Mouse (Mus musculus) naive thymus-derived CD4-positive, alpha-beta T cell, adult 2 months (primary cell): ENCODE measurements at regions not wholly inside any gene's neighbourhood (a gene's known extent, or its start where the extent isn't known, plus 50 kb on each side); places are given as distances from the start of the nearest gene placed in this dataset.

ENCODE experiments used
- DNase-seq: peaks from one replicate; pipeline ENCODE4 v3.0.0-alpha.2; 2011; ENCODE audit warnings: low read depth

DNA sequence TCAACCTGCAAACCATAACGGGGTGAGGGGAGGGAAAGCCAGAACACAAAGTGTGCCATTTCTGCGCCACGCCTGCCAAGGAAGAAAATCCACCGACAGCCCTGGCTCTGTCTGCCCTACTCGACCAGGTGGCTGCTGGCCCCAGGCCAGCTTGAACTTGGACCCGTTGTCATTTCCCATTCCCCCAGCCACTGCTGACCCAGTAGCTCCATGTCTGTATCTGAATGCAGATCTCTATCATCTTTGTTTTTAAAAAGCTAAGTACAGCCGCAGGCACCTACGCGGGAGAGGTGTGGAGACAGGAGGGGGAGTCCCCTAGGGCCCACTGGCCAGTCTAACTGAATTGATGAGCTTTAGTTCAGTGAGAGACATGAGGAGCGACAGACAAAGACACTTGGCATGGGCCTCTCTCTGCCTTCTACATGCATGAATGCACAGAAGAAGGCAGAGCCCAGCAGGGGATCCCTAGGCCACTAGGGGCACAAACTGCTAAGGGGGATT is 439.1 kb downstream of the Prdm2 start:
- DNase-seq, result no peak

DNA sequence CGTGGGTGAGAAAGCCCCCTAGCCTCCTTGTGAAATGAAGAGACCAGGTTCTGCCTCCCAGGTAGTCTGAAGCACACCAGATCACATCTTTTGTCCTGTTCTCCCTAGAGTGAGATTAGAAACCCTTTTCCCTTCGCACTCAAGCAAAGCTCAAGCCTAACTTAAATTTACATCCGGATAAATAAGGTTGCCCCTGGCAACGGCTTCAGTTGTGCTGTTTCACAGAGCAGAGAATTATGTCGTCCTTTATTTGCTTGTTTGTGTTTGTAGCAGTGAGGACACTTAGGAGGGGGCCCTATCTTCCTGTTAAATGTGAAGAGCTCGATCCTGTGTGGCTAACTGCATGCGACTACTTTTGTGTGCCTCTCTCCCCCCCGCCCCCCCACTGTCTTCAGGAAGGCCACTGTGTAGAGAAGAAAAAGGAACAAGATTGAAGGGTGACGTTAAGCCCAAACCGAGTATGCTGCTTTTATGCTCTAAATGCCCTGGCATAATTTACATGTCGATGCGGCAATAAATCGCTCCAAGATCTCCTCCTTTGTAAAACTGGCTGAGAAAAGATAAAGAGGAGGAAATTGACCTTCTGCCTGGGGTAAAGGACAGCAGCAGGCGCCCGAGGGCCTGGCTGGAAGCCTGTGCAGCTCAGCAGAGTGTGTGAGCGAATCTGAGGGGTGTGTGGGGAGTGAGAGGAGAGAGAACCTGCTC is 439.9 kb downstream of the Prdm2 start:
- no peak for DNase-seq

DNA sequence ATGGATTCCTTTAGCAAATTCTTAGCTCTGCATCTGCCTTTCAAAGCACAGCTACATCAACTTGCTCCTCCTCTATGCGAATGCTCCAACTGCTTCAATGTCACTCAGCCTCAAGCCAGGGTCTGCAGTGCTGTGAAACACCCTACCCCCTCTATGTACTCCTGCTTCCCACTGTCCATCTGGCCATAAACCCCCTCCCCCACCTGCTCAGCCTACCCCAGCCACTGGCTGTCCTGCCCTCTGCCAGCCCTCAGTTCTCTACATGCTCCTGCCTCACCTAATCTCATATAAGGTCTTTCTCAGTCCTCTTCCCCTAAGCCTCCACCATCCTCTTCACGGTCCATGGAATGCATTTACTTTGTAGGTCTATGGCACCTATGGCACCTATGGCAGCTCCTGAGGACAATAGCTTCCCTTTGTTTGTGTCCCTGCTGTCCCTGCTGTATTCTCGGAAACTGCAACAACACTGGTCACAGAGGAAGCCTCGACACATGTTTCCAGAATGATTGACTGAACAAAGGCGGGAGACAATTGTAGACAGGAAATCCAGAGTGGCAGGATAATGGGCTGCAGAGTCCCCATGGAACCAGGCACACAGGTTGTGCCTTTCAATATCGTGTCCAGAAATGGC is 441.2 kb downstream of the Prdm2 start:
- no peak for DNase-seq

DNA sequence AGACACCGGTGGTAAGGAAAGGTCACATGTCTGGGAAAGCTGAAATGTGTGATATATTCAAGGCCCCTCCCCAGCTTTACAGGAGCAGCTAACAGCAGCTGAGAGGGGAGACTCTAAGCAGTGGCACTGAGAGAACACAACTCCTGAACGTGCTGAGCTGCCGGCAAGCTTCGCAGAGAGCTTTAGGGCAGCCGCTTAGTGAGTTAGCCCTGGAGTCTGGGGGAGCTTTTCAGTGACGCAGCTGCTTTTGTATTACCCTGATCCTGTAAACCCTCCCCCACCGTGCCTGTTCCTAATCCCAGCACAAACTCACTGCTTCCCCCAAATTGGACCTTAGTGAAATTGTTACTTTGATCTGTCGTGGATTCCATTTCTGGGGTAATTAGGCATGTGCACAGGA is 442.6 kb downstream of the Prdm2 start:
- no peak for DNase-seq

DNA sequence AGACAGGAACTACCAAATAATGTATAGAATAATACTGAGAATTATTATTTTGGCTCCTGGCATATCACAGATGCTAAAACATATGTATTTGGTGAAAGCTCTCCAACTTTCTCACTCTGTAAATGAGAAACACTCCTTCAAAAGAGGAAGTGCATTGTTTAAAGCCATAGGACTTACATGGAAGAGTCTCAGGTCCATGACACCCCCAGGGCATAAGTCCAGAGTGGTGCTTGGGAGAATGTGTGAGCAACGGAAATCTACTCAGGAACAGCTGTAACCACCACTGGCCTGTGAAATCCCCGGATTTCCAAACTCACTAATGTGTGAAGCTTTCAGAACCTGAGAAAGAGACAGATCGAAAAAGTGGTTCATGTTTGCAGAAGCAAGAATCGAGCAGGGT is 445.1 kb downstream of the Prdm2 start:
- no peak for DNase-seq

DNA sequence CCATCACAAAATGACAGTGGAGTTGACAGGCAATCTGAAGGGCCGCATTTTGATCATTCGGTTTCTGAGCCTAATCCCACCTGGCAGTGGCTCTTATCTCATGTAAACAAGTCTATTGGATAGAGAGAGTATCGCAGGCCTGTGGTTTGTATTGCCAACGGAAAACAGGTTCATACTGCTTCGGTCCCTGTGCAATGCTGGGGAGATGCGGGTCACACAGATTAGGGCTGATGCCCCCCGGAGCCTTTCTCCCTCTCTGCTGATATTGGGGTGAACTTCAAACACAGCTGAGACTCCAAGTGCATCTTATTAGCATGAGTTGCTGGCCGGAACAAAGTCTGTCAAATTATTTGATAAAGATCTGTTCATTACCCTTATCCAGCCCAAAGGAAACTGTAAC is 451.2 kb downstream of the Prdm2 start:
- DNase-seq, result no peak

DNA sequence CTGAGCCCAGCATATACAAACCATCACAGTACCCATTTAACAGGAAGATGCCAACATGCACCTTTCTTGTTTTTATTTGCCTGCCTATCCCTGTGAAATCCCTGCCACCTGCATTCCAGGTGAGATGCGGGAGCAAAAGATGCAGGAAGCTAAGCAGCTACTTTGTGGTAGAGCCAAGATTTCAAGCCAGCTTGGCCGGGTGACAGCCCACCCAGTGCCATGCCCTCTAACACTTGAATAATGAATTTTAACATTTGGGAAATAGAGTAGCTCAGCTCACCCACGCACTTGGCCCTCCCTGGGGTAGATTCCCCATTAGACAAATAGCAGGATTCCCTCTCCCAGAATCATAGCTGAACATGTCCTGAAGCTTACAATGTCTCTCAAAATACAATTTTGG is 454.7 kb downstream of the Prdm2 start:
- DNase-seq, result no peak

DNA sequence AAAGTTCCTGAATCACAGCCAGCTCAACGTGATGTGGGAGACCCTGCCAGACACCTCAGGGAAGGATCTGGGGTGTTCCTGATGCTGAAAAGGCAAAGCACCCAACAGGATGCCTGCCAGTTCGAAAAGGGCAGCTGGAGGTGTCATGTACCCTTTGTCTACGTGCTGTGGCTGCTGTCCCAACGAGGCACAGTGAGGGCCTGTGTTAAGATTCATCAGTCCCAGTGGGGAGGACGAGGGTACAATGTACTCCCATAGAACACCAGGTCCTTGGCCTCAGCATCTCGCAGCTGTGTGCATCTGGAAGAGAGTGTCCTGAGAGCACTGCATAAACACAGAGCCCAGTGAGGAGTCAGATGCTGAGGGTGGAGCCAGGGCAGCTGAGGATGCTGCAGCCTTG is 456.5 kb downstream of the Prdm2 start:
- no peak for DNase-seq

DNA sequence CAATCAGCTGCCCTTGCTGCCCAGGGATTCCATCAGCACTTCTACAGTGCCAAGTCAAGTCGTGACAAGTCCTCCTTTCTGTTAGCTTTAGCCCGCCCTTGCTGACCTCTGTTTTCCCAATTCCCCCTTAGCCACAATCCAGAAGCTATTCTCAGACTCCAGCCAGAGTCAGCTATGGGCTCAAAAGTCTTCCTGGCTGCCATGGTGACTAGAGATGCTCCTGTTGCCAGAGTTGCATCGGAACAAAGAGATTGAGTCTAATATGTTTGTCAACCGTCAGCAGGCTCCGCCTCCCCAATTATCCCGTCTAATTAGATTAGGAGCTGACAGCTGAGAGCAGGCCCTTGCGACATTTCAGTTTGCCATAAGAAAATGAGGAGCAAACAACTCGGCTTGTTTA is 462.9 kb downstream of the Prdm2 start:
- no peak for DNase-seq

DNA sequence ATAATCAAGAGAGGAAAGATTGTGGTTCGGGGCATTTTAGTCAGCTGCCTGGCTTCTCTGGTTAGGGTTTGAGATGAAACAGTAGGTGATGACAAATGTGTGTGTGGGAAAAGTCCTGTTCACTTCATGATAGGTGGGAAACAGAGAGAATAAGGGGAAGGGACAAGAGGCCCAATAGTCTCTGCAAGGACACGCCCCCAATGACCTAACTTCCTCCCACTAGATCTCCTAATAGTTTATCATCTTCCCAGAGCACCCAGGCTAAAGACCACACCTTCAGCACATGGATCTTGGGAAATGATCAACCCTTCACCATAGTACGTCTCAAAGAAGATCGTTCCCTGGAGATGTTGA is 484.3 kb upstream of the Kazn start:
- DNase-seq, result no peak

DNA sequence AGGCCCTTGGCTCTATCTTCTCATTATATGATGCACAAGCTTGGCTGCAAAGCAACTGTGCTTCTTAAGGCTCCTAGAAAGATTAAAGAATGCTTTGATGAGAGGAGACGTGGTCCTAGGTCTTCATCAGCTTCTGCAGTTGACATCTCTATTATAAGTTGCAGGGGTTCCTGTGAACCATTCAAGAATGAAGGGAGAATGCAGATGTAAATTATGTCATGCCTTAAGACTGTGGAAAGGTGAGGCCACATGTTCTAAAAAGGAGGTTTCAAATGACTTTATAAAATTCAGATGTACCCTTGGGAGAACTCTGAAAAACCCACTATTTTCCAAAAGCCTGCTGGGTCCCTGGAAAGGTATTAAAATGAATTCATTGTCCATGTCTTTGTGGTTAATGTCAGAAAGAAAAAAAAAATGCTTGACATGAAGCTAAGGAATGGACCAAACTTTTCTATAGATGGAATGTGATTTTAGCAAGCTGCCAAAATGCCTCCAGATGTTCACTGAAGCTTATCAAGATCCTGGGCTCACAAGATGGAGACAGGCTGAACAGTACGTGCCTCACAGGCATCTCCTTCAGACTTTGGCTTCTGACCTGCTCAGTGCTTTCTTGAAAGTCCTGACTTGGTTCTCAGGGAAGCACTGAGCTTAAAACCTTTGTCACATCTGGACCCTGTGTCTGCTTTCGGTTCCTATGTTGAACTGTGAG is 483.8 kb upstream of the Kazn start:
- DNase-seq, result no peak

DNA sequence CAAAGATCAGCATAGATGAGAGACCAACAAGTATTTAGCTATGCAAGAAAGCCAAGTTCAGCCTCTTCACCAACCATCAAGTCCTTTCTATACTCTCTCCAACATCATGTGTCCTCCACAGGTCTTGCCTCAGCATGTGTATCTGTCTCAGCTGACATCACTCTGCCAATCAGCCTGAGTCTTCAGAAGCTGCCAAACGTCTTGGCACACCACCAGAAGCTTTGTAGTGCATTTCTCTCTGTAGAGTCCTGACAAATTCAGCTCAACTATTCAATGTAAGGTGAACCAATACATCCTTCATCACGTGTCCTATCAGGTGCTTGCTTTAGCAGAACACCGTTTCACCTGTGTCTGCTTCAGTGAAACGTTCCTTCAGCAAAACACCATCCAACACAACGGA is 462.4 kb upstream of the Kazn start:
- no peak for DNase-seq

DNA sequence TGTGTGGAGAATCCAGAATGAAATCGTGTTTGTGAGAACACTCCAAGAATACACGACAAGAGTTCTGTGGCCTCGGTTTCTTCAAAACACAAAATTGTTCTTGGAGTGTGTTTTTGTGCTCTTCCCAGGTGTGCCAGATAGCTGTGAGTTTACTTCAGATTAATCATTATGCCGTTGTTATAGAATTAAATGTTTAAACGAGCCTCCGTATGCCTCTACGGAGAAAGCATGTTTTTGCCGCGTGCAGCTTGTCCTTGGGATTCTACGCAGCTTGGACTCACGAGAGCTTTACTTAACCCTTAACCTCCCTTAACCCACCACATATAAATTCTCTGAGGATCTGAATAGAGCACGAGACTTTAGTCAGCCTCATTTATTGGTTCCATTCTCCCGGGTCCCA is 455.7 kb upstream of the Kazn start:
- no peak for DNase-seq

DNA sequence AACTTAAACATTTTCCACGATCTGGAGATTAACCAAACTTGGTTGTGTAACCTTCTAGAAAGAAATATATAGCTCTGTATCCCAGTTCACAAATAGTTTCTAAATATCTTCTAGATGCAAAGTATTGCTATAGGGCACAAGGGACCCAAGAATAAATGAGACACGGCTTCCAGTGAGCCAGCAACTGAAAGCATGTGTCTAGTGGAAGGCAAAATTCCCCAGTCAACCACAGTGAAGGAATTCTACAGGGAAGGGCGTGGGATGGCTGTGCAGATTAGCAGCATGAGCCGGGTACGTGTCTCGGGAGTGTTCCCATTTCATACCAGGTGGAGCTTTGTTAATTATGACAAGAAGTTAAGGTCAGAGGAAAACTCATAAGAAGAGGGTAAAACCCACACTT is 449.0 kb upstream of the Kazn start:
- DNase-seq, result no peak

DNA sequence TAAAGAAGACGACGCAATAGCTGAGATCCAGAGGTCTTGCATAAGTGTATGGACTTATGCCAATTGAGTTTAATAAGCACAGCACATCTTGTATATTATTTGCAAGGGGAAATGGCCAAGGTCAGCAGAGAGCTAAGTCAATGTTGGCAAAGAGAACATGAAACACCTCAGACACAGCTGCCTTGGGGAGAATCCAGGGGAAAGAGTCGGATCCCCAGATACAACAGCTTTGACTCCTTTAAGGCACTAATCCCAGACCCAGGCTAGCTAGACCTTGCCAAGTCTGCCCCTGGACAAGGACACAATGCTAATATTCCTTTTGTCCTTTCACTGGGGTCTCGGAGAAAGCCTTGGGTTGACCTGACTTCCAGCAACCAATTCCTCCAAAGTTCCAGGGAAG is 438.2 kb upstream of the Kazn start:
- no peak for DNase-seq

DNA sequence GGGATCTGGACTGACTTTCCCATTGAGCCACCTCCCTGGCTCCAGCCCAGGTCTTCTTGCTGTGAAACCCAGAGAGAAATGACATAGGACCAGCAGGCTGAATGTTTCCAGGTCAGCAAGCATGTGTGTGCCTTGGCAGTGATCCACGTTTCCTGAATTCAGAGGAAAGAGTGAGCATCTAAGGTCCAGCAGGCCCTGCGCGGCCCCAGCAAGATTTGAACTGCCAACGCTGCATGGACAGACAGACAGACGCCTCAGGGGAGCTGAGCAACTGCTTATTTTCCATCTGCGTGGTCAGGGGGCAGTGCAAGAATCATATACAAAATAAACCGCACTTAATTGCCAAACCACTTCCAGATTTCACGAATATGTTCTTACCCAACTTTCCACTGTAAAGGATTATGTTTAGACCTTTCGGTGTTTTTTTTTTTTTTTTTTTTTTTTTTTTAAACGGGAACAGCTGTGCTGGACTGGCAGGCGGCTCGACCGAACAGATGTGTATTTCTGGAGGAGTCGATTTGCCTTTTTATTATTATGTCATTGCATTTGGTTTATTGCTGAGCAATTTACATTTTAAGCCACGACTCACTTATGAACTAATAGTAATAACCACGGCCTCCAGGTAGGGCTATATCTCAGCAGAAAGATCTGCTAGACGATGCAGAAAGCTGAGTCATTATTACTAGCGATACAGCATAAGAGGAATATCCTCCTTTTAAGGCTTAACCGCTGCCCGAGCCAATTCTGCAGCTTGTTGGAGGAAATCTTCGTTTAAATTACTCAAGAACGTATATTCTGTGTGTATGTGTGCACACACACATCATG is 435.7 kb upstream of the Kazn start:
- no peak for DNase-seq

DNA sequence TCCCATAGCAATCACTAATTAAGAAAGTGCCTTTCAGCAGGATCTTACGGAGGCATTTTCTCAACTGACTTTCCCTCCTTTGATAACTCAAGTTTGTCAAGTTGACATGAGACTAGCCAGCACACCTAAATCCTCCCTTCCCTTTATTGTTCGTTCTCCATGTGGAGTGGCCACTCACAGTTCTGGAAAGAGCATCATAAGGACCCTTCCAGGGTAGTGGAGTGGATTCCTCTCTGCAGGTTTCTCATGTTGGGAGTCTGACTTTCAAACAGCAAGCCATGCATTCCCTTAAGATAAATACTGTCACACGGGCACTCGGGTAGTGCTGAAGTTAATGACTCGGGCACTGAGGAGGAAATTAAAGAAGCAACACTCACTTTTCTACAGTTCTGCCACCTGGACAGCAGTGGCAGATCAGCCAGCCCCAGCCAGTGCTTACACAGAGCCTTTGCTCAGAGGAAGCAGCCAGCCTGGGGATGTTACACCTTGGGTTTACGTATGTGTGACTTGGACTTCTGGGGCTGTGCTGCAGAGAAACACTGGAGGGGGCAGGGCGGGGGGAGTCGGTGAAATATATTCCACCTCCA is 432.8 kb upstream of the Kazn start:
- no peak for DNase-seq

DNA sequence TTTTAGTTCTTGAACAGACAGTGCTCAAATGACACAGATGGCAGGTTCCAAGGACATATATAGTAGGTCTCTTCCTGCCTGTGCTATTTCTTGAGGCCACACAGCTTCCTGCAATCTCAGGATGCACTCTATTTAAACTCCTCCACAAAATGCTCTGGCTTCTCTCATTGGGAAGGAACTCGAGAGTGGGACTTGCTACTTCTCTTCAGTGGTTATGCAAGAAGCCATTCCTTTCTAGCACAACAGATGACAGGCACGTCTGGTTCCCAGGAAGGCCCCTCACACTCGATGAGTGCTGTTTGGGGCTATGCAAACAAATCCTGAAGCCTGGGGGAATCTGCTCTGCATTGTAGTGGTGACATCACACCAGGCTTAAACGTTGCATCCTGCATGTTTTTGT is 425.6 kb upstream of the Kazn start:
- no peak for DNase-seq

DNA sequence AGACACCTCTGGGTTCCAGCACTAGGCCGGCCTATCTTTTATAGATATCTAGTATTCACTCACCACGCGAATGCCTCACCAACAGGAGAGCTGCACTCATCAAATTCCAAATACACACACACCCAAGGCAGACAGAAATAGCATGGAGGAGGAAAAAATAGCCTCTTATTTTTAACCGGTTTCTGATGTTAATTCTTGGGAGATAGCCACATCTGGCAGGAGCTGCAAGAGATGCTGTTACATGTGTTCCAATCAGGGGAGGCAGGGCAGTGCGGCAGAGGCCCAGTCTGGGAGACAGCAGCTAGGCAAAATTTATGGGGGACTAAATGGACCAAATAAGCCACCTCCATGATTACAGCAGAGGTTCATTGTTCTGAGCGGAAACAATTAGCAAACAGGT is 419.0 kb upstream of the Kazn start:
- DNase-seq, result no peak

DNA sequence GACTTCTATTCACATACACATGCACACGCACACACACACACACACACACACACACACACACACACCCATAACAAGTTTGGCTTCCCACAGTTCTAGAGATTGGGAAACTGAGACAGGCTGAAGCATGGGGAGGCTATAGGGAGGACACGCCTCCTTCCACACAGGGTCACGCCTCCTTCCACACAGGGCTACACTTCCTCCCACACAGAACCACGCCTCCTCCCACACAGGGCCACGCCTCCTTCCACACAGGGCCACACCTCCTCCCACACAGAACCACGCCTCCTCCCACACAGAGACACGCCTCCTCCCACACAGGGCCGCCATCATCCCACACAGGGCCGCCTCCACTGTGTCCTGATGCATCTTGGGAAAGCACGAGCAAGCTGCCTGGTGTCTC is 401.9 kb upstream of the Kazn start:
- no peak for DNase-seq

DNA sequence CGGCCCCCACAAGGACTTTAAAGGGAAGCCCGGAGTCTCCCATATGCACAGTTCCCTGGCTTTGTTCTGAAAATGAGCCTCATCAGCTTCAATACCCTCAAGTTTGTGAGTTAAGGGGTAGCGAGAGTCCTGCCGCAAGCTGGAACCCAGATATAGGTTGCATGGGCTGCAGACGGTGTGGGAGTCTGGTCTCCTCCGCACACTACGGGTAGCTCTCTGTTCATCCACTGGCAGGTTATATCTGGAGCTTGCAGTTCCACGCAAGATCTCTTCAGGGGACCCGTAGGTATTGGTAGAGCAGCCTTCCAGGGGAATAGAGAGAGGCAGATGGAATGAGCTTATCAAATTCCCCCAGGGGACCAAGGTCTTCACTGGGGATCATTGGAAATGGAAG is 400.1 kb upstream of the Kazn start:
- no peak for DNase-seq

DNA sequence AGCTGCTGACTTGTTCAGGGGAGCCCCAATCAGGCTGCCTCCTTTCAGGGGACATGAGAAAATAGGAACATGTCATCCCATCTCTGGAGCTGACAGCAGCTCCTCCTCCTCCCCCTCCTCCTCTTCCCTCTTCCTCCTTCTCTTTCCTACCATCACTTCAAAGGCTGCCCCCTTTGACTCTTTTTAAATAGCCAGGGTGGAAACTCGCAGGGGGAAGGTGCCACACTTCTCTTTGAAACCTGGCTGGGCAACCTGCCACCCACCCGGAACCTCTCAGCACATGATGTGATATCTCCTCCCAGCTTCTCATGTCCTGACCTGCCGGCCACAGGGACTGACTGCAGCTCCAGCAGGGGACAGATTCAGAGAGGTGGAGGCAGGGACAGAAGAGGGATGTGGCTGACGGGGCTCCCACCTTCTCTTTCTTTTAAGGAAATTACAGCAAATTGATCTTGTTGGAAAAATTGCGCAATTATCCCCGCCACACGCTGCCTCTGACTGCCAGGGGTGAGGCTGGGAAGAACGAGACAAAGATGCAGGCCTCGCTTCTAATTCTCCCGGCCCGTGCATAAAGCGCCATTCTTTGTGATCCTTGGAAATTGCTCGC is 399.6 kb upstream of the Kazn start:
- no peak for DNase-seq
